Mouse (Mus musculus): ENCODE measurements at regions not wholly inside any gene's neighbourhood (a gene's known extent, or its start where the extent isn't known, plus 50 kb on each side); places are given as distances from the start of the nearest gene placed in this dataset.
"Not testable (repeated sequence)": the region's sequence is repeated elsewhere in the genome, so short reads cannot be mapped to it uniquely, and the experiment has no call there.

- DNase-seq: no peak
Measured at GRCm38 (mm10) chr12:117380836-117381235, 135.4 kb upstream of the Rapgef5 start.

- not testable (repeated sequence) for DNase-seq
Measured at GRCm38 (mm10) chr12:117382727-117383126, 133.6 kb upstream of the Rapgef5 start.

- peak; percentile 94 for DNase-seq
Measured at GRCm38 (mm10) chr12:117385072-117385666, 131.1 kb upstream of the Rapgef5 start.

- DNase-seq: no peak
Measured at GRCm38 (mm10) chr12:117385697-117386096, 130.6 kb upstream of the Rapgef5 start.

GRCm38 (mm10) chr12:117386957-117387356 lies 129.3 kb upstream of the Rapgef5 start:
- peak; percentile 24 for DNase-seq

- DNase-seq: peak; percentile 43
Measured at GRCm38 (mm10) chr12:117389516-117390347, 126.5 kb upstream of the Rapgef5 start.

GRCm38 (mm10) chr12:117397512-117397911 lies 118.8 kb upstream of the Rapgef5 start:
- DNase-seq: no peak

- peak; percentile 84 for DNase-seq
Measured at GRCm38 (mm10) chr12:117403513-117404156, 112.6 kb upstream of the Rapgef5 start.

GRCm38 (mm10) chr12:117404157-117404752 lies 112.0 kb upstream of the Rapgef5 start:
- DNase-seq: no peak

GRCm38 (mm10) chr12:117406832-117407231 lies 109.4 kb upstream of the Rapgef5 start:
- DNase-seq: no peak

- no peak for DNase-seq
Measured at GRCm38 (mm10) chr12:117410604-117411003, 105.7 kb upstream of the Rapgef5 start.

- peak; percentile 23 for DNase-seq
Measured at GRCm38 (mm10) chr12:117412257-117412656, 104.0 kb upstream of the Rapgef5 start.

GRCm38 (mm10) chr12:117412779-117413505 lies 103.3 kb upstream of the Rapgef5 start:
- DNase-seq: no peak

GRCm38 (mm10) chr12:117414020-117414419 lies 102.3 kb upstream of the Rapgef5 start:
- no peak for DNase-seq

- no peak for DNase-seq
Measured at GRCm38 (mm10) chr12:117415146-117415545, 101.1 kb upstream of the Rapgef5 start.

GRCm38 (mm10) chr12:117417991-117418390 lies 98.3 kb upstream of the Rapgef5 start:
- no peak for DNase-seq

GRCm38 (mm10) chr12:117422315-117422978 lies 93.8 kb upstream of the Rapgef5 start:
- DNase-seq: no peak

- no peak for DNase-seq
Measured at GRCm38 (mm10) chr12:117425363-117426031, 90.8 kb upstream of the Rapgef5 start.

- DNase-seq: peak; percentile 32
Measured at GRCm38 (mm10) chr12:117427431-117427830, 88.8 kb upstream of the Rapgef5 start.

- DNase-seq: no peak
Measured at GRCm38 (mm10) chr12:117430886-117431285, 85.4 kb upstream of the Rapgef5 start.

- DNase-seq: no peak
Measured at GRCm38 (mm10) chr12:117432788-117433187, 83.5 kb upstream of the Rapgef5 start.
